Mouse (Mus musculus) T-helper 17 cell (primary cell): ENCODE measurements at regions not wholly inside any gene's neighbourhood (a gene's known extent, or its start where the extent isn't known, plus 50 kb on each side); places are given as distances from the start of the nearest gene placed in this dataset.

Experiments
- in situ Hi-C, 2 experiments: fragments of 300-600 bp; cut with MboI, MseI; formaldehyde crosslinking; loops; 1 replicate in 1 of 2; 2 replicates in 1 of 2; pipeline ENCODE4 v1.15.1; 2025; ENCODE audit warnings: high pct_unique_total_duplicates in 2 of 2

DNA sequence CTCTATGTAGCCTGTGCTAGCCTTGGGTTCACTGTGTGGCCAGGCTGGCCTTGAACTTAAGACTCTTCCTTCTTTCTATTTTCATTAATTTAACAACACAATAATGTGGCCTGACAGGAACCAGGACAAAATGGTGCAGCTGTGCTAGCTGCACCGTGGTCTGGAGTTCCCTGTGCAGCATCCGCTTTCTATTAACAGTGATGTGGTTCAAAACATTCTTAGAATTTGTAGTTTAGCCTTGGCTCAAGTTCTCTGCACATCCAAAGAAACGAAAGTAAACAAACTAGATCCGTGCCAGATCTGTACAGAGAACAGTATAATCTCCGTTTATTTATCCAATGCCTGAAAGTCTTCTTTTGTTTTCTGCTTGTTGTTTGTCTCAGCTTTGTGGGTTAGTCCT, 88.5 kb downstream of the Irx1 start:
- in situ Hi-C loops: no loop called here

DNA sequence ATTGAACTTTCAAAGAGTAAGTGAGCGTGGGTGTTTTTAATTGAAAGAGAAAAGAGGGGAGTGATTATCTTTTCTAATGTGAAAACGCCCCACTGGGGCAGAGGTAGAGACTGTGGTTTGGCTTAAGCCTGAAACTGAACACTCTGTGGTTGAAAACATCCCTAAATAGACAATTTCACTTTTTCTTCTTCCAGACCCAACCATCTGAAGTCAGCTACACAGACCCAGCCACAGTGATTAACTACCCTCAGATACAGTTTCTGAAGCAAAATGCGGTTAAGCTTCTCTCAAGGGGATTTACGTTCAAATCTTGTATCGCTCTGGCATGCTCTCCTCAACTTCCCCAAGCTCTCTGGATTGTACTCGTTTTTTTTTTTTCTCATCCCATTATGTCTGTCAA, 94.8 kb downstream of the Irx1 start:
- in situ Hi-C loops: no loop called here

DNA sequence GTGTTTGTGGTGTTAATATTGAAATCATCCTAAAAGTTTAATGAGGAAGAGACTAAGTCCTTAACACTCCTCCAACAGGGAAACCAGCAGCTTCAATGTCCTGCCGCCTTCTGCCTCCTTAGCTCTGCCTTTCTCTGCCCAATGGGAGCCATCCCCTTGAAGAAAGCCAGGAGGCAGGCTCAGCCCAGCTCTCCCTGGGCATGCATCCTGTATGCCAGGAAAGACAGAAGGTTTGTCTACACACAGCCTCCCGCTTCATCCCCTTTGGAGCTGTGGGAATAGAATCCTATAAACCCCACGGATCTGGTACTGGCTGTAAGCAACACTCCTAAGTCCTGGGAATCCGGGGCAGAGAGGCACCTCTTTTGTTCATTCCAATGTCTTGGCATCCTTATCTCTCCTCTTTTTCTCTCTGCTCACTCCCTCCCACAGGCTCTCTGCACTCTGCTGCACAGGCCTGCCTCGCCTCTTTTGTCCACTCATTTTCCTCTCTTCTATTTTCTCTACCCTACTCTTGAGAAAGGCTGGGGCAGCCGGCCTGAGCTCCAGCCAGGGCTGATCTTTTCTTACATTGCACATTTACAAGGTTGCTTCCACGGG, 110.0 kb downstream of the Irx1 start:
- in situ Hi-C loops: loop anchor here in 1 of 2 experiments (5.0 to 10.0 kb wide), 2 partner anchors 1239 to 1309 kb away; no protein-coding TSS in a partner anchor

DNA sequence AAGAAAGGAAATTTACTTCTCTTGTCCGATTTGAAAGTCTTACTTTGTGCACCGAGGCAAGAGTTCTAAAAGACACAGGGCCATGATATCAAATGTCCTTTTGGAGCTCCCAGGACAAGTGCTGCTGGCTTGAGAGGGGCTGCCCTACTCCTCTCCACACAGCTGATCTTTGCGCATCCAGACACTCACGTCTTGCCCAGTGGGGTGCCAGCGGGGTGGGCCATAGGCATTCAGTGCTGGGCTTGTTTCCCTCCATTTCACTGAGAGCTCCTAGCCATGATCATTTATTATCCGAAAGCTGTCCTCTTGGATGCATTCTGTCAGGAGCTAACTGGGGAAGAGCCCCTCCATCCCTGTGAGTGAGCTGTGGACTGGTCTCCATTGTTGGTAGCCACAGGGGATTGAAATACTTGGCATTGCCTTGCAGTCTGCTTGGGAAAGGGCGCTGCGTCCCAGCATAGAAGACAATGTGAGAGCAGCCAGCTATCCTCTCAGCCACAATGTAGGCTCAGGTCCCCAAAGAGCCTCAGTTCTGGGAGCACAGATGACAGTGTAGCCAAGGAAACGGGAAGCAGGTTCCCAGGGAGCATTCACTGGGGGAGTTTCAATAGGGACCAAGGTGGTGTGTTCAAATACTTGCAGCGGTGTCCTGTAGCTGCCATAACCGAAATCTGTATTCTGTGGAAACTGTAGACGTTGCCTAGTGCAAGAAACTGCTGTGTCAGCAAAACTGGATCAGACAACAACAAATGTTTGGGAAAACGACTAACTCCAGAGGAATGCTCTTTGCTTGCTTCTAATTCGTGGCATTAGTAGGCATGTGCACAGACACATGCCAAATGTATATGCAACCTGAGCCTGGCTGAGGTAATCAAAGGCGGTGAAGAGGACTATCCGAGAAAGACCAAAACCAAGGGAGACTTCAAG, 159.2 kb downstream of the Irx1 start:
- in situ Hi-C loops: no loop called here

DNA sequence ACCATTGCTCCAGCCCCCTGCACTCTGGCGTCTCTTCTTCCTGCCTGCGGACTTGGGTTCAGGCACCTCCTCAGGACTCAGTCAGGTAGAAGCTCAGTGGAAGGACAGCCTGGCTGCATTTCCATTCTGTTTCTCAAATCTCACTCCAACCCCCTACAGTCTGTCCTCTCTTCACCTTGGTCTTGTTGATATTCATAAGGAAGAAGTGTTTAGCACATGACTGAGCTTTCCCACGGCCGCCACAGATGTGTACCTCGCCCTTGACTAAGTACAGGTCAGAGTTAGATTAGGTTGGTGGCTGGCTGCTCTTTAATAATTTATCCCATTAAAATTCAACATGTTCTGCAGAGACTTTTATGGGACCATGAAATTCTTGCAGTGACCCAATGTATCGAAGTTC, 165.2 kb downstream of the Irx1 start:
- in situ Hi-C loops: no loop called here

DNA sequence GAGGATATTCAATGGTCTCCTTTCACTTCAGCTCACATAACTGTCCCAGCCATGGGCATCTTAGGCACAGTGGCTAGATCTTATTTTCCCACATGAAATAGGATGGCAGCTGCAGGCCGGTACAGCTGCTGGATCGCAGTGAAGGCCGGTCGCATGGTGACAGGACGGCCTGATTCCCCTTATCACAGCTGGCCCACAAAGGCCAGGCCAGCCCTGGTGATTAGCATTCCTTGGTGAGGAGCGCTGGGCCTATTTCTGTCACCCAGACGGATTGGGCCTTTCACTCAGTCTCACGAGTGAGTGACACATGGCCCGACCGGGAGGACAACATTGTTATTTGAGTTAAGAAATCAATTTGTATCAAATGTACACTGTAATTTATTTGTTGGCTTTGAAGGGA, 178.8 kb downstream of the Irx1 start:
- in situ Hi-C loops: no loop called here

DNA sequence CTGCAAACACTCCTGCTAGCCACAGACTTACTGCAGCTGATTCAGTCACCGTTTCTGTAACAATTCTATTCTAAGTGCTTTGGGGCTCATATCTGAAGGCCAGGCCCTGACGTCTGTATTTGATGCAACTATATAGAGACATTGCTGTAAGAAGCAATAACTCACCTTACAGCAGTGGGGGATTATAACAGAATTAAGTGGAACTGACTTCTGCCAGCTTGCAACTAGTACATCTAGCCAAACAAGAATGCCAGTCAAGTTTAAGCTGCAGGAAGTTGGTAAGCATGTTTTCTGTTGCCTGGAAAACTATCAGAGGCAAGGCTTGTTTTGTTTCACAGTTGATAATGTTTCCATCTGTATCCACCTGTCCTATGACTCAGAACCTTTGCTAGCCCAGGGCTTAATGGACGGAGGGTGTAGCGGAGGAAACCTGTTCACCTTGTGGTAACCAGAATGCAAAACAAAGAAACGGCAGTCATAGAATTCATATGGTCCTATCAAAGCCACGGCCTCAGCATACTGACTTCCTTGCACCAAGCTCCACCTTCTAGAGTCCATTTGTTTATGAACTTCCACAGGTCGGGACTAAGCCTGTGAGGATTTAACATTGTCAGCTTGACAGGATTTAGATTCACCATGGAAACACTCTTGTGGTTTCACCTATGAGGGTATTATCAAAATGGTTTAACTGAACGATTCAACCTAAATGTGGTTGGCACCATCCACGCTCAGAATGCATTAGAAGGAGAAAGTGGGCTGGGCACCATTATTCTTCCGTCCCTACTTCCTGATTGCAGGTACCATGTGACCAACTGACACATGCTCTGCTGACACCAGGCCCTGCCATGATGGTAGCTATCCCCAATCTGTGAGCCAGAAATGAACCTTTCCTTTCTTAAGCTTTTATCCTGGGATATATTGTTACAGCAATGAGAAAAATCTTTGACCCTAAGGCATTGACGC, 216.2 kb downstream of the Irx1 start:
- in situ Hi-C loops: no loop called here

DNA sequence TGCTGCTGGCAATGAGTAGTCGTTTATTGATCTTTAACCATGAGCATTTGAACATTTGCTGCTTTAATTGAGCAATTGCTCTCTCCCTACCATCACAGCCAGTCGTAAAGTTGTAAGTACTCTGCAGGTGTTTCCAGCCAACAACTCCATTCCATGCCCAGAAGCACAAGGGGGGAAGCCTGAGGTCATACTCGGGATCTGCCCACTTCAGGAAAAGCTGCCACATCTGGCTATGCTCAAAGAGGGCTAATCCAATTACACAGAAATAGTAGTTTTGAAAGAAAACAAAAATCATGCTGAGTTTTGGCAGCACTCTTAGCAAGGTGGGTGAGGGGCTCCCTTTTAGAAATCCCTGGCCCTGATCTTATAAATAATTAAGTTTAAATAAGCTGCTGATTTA, 217.0 kb downstream of the Irx1 start:
- in situ Hi-C loops: no loop called here

DNA sequence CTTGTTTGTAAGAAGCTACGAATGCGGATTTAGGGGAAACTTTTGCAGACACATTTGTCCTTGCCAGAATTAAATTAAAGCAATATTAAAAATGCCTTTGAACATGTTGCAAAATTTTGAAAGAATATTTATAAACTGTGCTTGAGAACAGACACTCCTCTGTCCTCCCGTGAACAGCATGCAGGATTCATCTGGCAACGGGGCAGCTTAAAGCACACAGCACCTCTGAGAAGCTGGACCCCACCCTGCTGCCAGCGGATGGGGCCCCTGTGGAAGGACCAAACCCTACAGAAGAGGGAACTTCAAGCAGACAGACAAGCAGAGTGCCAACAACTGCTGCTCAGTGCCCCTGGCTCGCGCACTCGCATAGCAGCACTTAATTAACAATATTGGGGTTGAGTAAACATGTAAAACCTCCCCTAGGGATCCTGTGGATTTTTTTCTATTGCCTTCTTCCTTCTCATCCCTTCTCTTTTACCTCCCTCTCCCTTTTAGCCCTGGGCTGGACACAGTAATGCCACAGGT, 226.6 kb downstream of the Irx1 start:
- in situ Hi-C loops: no loop called here

DNA sequence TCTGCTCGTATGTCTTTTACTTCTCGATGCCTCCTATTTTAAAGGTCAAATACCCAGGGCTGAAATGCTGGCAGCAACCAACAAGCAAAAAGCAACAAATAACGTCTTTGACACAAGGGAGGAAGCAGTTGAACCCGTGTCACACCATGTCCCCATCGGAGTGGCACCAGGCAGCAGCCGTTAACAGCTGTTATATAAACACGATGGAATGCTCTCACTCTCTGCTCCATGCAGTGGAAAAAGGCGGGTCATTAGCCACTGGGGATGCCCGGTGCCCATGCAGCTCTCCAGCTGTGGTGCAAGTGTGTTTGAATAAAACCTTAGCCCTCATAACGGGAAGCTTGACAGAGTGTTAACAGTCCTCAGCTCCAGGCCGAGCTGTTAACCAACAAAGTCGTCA, 229.3 kb downstream of the Irx1 start:
- in situ Hi-C loops: no loop called here

DNA sequence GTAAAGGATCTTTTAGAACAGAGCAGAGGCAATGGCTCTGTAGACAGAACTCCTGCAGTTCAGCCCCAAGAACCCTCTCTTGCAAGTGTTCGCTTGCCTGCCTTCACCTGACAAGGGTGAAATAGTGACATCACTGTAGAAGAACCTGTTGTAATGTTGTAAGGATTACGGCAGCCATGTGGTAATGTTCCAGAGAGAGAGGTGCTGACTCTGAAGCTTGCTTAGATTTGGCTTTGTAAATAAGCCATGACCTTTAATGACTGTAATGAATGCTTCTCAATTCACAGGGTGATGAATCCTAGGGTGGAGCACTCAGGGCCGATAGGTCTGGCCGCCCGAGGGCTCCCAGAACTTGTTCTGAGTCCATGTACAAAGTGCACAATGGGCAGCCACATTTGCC, 230.2 kb downstream of the Irx1 start:
- in situ Hi-C loops: no loop called here

DNA sequence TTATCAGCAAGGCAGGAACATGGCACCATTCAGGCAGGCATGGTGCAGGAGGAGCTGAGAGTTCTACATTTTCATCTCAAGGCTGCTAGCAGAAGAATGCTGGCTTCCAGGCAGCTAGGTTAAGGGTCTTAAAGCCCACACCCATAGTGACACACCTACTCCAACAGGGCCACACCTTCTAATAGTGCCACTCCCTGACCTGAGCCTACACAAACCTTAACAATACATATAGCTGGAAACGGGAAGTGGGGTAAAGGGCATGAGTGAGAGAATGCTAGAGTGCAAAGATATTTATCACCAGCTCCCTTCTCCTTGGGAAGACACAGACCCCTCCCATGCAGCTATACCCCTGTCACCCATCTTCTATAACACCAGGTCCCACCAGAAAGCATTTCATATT, 230.6 kb downstream of the Irx1 start:
- in situ Hi-C loops: no loop called here

DNA sequence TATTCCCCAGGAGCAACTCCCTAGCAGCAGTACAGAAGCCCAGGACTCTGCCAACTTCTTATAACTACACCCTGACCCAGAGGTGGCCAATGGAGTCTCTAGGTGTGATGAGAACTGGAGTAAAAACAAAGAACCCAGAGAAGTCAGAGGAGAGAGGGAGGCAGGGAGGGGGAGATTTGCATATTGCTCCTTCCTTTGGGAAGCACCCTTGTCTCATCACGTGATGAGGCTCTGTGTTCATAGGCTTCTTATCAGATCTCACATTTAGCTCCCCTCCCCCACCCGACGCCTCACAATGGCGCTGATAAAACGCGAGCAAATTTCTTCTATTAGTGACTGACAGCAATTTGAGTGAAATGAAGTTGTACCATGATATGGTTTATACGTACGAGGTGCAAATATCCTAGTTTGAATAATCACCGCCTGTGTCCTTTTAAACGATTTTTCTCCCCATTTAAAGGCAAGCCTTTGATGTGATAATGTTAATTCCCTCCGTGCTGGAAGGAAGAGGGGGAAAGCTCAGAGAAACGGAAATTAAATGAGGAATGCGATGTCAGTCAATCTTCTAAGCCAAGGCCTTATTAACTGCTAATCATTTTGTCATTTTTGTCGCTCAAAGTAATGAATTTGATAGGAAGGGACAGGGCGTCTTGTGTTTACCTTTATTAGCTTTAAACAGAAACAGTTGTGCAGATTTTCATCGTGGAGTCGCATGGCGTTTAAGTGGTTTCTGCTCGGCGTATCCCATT, 273.3 kb downstream of the Irx1 start:
- in situ Hi-C loops: no loop called here

DNA sequence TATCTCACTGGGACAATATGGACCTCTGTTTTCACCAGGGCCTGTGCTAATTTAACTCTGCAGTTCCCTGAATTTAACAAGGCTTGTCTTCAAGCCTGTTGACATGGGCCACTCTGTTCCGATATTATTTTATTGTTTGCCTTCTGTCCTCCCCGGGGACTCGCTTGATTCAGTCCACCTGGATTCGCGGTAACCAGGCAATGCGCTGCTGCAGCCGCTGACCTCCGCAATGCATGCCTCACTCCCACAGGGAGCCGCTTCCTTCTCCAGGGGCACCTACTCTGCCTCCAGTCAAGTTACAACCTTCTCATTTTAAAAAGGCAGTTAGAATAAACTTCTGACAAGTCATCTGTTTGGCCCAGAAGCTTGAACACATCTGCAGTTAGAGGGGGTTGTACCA, 274.3 kb downstream of the Irx1 start:
- in situ Hi-C loops: no loop called here

DNA sequence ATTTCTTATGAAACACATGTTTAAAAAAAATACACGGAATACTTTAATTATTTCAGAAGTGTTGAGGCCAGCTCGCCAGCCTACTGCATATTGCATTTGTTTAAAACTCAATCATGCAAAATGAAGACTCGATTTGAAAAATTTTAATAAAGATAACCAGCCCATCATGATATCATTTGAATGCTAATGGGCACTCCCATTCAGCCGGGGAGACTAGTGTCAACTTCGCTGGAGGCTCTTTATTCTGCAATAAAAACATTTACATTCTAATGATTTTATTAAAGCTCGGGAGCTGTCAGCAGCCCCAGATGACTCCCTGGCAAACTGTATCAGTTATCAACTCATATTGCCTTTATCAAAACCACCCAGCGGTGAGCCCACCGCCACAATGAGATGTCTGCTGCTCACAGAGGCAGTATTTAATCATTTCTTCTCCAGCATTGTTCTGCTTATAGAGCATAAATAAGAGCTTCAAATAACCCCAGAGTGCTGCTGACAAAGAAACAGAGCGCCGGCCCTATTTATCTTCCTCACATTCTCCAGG, 287.4 kb downstream of the Irx1 start:
- in situ Hi-C loops: no loop called here

DNA sequence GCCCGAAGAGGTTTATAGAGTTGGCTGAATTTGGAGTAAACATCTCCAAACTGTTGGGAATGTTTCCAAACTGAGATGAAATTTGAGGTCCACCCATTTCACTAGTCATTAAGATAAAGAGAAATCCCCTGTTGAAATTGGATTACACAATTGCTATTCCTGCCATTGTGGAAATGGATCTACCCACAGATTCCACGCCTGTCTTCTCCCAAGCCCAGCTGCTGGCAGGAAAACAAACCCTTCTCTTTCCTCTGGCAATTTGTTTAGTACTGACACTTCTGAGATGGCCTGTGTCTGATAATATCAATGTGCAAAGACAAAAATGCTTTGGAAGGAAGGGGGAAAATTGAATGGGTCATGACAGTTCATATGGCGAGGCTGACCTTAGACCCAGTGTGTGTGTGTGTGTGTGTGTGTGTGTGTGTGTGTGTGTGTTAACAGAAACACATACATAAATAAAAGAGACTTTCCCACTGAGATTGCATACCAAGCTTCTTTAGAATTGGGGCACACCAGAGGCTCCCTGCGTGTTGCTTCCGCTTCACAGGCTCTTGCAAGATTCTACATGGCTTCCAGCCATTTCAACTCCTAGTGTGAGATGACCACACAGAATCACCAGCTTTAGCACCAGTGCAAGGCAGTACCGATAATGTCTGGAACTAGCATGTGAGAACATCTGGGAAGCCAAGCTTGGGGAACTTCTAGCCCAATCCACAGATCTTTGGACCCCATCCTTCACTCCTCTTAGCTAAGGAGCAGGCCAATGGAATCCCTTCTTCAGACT, 293.4 kb downstream of the Irx1 start:
- in situ Hi-C loops: no loop called here

DNA sequence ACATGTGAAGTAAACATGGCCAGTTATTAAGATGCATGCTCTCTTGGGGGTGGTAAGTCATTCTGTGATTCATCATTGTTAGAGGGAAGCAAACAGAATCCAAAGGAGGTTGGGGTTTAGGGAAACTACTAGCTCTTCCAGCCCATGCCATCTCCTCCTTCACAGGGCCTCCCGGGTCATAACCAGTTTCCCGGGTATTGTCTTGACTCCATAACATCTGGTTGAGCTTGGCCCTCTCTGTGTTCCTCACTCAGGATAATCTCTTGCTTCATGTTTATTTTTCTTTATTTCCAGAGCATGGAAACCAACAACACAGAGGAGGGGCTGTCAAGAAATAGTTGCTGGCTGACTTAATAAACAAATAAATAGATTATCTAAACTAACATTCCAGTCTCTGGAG, 295.3 kb downstream of the Irx1 start:
- in situ Hi-C loops: no loop called here

DNA sequence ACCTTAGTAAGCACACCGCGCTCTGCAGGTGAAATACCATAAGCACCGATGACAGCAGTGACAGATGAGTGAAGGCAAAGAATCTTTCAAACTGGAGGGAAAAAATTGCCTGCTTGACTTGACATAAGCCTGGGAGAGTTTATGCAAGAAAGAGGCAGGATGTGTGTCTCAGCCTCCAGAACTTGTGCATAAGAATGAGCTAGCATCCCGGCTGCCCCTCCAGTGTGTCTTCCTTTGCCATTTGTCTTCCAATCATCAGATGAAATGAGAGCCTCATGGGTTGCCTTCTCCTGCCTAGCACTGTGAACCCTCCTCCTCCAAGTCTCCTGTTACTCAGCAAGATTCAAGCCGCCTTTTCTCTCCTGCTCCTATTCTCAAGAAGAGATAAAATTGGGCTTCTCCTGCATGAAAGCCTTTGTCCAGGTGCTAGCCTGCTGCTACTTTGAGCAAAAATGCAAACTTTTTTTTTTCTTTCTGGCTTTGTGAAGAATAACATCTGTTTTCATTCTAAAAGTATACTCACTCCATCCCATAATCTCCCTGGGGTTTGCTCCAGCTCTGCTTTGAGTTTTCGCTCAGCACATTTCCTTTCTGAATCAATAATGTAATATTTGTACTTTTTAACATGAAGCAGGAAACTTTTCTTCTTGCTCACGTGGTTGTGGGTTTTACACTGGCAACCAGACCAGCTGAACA, 298.2 kb downstream of the Irx1 start:
- in situ Hi-C loops: no loop called here

DNA sequence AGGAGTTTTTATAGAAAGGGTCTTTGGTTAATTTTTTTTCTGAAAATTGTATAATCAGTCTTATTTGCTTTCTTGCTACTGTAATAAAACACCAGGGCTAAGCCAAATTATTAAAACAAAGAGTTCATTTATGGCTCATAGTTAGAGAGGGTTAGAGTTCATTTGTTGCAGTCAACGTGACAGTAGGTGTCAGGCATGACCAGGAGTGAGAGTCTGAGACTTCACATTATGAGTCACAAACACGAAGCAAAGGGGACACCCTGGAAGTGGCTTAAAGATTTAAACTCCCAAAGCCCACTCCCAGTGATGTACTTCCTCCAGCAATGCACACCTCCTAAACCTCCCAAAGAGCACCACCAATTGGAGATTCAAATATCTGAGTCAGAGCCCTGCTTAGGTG, 305.6 kb downstream of the Irx1 start:
- in situ Hi-C loops: no loop called here
